Mouse (Mus musculus) limb, embryonic 14.5 days (tissue): ENCODE measurements around the gene Neurod2. TPM values are rescaled to one million over a fixed set of nuclear protein-coding genes. Genes with fewer than 3 reads are reported as not detected.

Experiments used
- ATAC-seq: fragments of 200-750 bp; cut with Nextera tagmentation; 2 replicates; pipeline ENCODE4 v1.8.0; 2017; ENCODE audit warnings: low read depth, moderate number of reproducible peaks, moderate TSS enrichment; ENCODE audit not compliant: low FRiP score
- DNase-seq: peaks from one replicate; pipeline ENCODE4 v3.0.0-alpha.2; 2015; ENCODE audit warnings: low spot score
- H3K27ac ChIP-seq: fragments of 300-500 bp; sonication (generic); replicated peaks from 2 replicates; pipeline ENCODE4 v1.5.1; 2014; ENCODE audit warnings: low read depth, mild to moderate bottlenecking, low read length, moderate library complexity, mixed read lengths
- H3K27me3 ChIP-seq: fragments of 300-500 bp; sonication (generic); 2 replicates; pipeline ENCODE4 v1.6.1; 2014; ENCODE audit warnings: low read length, mixed read lengths; ENCODE audit not compliant: control insufficient read depth, insufficient read depth
- H3K36me3 ChIP-seq: fragments of 300-500 bp; sonication (generic); 2 replicates; pipeline ENCODE4 v1.6.1; 2014; ENCODE audit warnings: mild to moderate bottlenecking, low read length, moderate library complexity, mixed read lengths; ENCODE audit not compliant: control insufficient read depth, insufficient read depth
- H3K4me1 ChIP-seq: fragments of 300-500 bp; sonication (generic); 2 replicates; pipeline ENCODE4 v1.6.1; 2014; ENCODE audit warnings: antibody characterized with exemption, low read length, mixed read lengths; ENCODE audit not compliant: control insufficient read depth, insufficient read depth
- H3K4me2 ChIP-seq: fragments of 300-500 bp; sonication (generic); replicated peaks from 2 replicates; pipeline ENCODE4 v1.6.1; 2014; ENCODE audit warnings: low read depth, mild to moderate bottlenecking, low read length, moderate library complexity; ENCODE audit not compliant: severe bottlenecking
- H3K4me3 ChIP-seq: fragments of 300-500 bp; sonication (generic); replicated peaks from 2 replicates; pipeline ENCODE4 v1.5.1; 2014; ENCODE audit warnings: low read length
- H3K9ac ChIP-seq: fragments of 300-500 bp; sonication (generic); 2 replicates; pipeline ENCODE4 v1.6.1; 2014; ENCODE audit warnings: mild to moderate bottlenecking, low read depth, low read length, moderate library complexity; ENCODE audit not compliant: severe bottlenecking
- H3K9me3 ChIP-seq: fragments of 300-500 bp; sonication (generic); 2 replicates; pipeline ENCODE4 v1.6.1; 2016; ENCODE audit warnings: low read length; ENCODE audit not compliant: control insufficient read depth
- POLR2A ChIP-seq: fragments of 200-500 bp; IDR thresholded peaks from 2 replicates; pipeline ENCODE4 v1.8.0; 2012; ENCODE audit warnings: inconsistent platforms, mild to moderate bottlenecking, moderate library complexity, borderline replicate concordance; ENCODE audit not compliant: insufficient read depth, insufficient read length; ENCODE audit errors: extremely low read depth
- WGBS: fragments of 180-500 bp; shearing (Covaris S2); extraction: QIAGEN DNeasy Blood & Tissue Kit; methylation state at CpG from one replicate; pipeline ENCODE4 v1.1.7; 2014; 5-methylcytosine and 5-hydroxymethylcytosine counted together
- polyA plus RNA-seq, 2 experiments: library from polyadenylated mRNA; depleted of rRNA in 1 of 2; stranded (reverse) in 1 of 2; unstranded in 1 of 2; fragments of >200 nt; fragmentation: Nextera tagmentation in 1 of 2; extraction: Ambion mirVana in 1 of 2; gene quantifications; 2 replicates each; pipeline versions ENCODE4 v1.2.1 to v1.2.3; 2012 to 2014

Neurod2 gene
- polyA plus RNA-seq, 2 experiments, result 0.52 TPM; not detected in 1

GRCm38 (mm10) chr11:98372406-98372805 lies 43.0 kb upstream of the Neurod2 start:
- Histone ChIP-seq H3K36me3 (peaks cover 43% of the 10 kb centered on the region), H3K4me3 (no peak overlapping the region), H3K4me1 (no peaks in the 10 kb centered on the region), H3K27ac (no peak overlapping the region), H3K9me3 (no peaks in the 10 kb centered on the region), H3K27me3 (no peaks in the 10 kb centered on the region), H3K4me2 (no peak overlapping the region), H3K9ac (no peak overlapping the region)
- ATAC-seq (no peak), DNase-seq (peak; percentile 54)
- 5% methylated on average over 2 of the region's 2 CpGs for WGBS
- TF ChIP-seq POLR2A, result no peak

- 74% methylated on average over 6 of the region's 10 CpGs for WGBS
- DNase-seq (no peak), ATAC-seq (no peak)
- no peak overlapping the region for H3K27ac ChIP-seq
- no peaks in the 10 kb centered on the region for H3K4me1 ChIP-seq
- no peak overlapping the region for H3K4me2 ChIP-seq
- H3K27me3 ChIP-seq, result no peaks in the 10 kb centered on the region
- H3K9ac ChIP-seq, result no peak overlapping the region
- TF ChIP-seq POLR2A, result no peak
- no peak overlapping the region for H3K4me3 ChIP-seq
- H3K9me3 ChIP-seq, result no peaks in the 10 kb centered on the region
- peaks cover 35% of the 10 kb centered on the region for H3K36me3 ChIP-seq
Measured at GRCm38 (mm10) chr11:98371556-98372240, 42.2 kb upstream of the Neurod2 start.

- H3K9me3 ChIP-seq, result no peaks in the 10 kb centered on the region
- H3K27me3 ChIP-seq, result no peaks in the 10 kb centered on the region
- no peaks in the 10 kb centered on the region for H3K4me1 ChIP-seq
- H3K4me3 ChIP-seq, result no peak overlapping the region
- DNase-seq (no peak), ATAC-seq (no peak)
- no peak overlapping the region for H3K4me2 ChIP-seq
- H3K27ac ChIP-seq, result no peak overlapping the region
- no peak for TF ChIP-seq POLR2A
- H3K36me3 ChIP-seq, result peaks cover 25% of the 10 kb centered on the region
- no peak overlapping the region for H3K9ac ChIP-seq
- WGBS, result 93% methylated on average over 2 of the region's 2 CpGs
Measured at GRCm38 (mm10) chr11:98370588-98370987, 41.1 kb upstream of the Neurod2 start.

GRCm38 (mm10) chr11:98369337-98369736 lies 39.9 kb upstream of the Neurod2 start:
- Histone ChIP-seq H3K4me1 (no peaks in the 10 kb centered on the region), H3K27me3 (no peaks in the 10 kb centered on the region)
- WGBS, result 76% methylated on average over 6 of the region's 6 CpGs

GRCm38 (mm10) chr11:98367863-98368186 lies 38.4 kb upstream of the Neurod2 start:
- Histone ChIP-seq H3K4me1 (no peaks in the 10 kb centered on the region), H3K27me3 (no peaks in the 10 kb centered on the region), H3K9ac (no peak overlapping the region), H3K4me2 (no peak overlapping the region), H3K36me3 (0 out of 2 replicates have a peak, but pooled peaks cover under 1% of the 10 kb centered on the region), H3K27ac (no peak overlapping the region), H3K4me3 (no peak overlapping the region), H3K9me3 (no peaks in the 10 kb centered on the region)
- ATAC-seq (no peak), DNase-seq (no peak)
- WGBS, result 86% methylated on average over 7 of the region's 7 CpGs
- no peak for TF ChIP-seq POLR2A

More at GRCm38 (mm10) chr11:98369337-98369736, 39.9 kb upstream of the Neurod2 start:
- no peak overlapping the region for H3K27ac ChIP-seq
- no peak overlapping the region for H3K4me3 ChIP-seq
- no peak overlapping the region for H3K4me2 ChIP-seq
- H3K9me3 ChIP-seq, result no peaks in the 10 kb centered on the region
- H3K36me3 ChIP-seq, result peaks cover 12% of the 10 kb centered on the region; the same call in 1 of the 2 replicates
- ATAC-seq (no peak), DNase-seq (no peak)
- H3K9ac ChIP-seq, result no peak overlapping the region
- TF ChIP-seq POLR2A, result no peak
